Mouse (Mus musculus) stomach, postnatal 0 days (tissue): ENCODE results near the gene Galnt3. TPM values are rescaled to one million over a fixed set of nuclear protein-coding genes. Genes with fewer than 3 reads are reported as not detected.

Source experiments
- ATAC-seq: fragments of 200-750 bp; cut with Nextera tagmentation; 2 replicates; pipeline ENCODE4 v1.8.0; 2017; ENCODE audit not compliant: low FRiP score, low TSS enrichment
- DNase-seq: peaks from one replicate; pipeline ENCODE4 v3.0.0-alpha.2; 2016; ENCODE audit warnings: low spot score
- H3K27ac ChIP-seq: fragments of 300-500 bp; sonication (generic); replicated peaks from 2 replicates; pipeline ENCODE4 v1.5.1; 2014; ENCODE audit warnings: mild to moderate bottlenecking, control low read depth
- H3K27me3 ChIP-seq: fragments of 300-500 bp; sonication (generic); 2 replicates; pipeline ENCODE4 v1.6.1; 2014; ENCODE audit warnings: low read length; ENCODE audit not compliant: control insufficient read depth, insufficient read depth
- H3K36me3 ChIP-seq: fragments of 300-500 bp; sonication (generic); 2 replicates; pipeline ENCODE4 v1.6.1; 2014; ENCODE audit warnings: low read length, mixed read lengths; ENCODE audit not compliant: control insufficient read depth, insufficient read depth
- H3K4me1 ChIP-seq: fragments of 300-500 bp; sonication (generic); replicated peaks from 2 replicates; pipeline ENCODE4 v1.6.1; 2014; ENCODE audit warnings: antibody characterized with exemption; ENCODE audit not compliant: control insufficient read depth, insufficient read depth
- H3K4me2 ChIP-seq: fragments of 300-500 bp; sonication (generic); replicated peaks from 2 replicates; pipeline ENCODE4 v1.6.1; 2014; ENCODE audit warnings: low read depth, mild to moderate bottlenecking, control low read depth, moderate library complexity
- H3K4me3 ChIP-seq: fragments of 300-500 bp; sonication (generic); 2 replicates; pipeline ENCODE4 v1.5.1; 2014; ENCODE audit warnings: low read depth, low read length, control low read depth
- H3K9ac ChIP-seq: fragments of 300-500 bp; sonication (generic); 2 replicates; pipeline ENCODE4 v1.6.1; 2014; ENCODE audit warnings: mild to moderate bottlenecking, low read length, control low read depth, mixed read lengths
- H3K9me3 ChIP-seq: fragments of 300-500 bp; sonication (generic); 2 replicates; pipeline ENCODE4 v1.6.1; 2016; ENCODE audit warnings: low read length; ENCODE audit not compliant: control insufficient read depth
- CTCF ChIP-seq: IDR thresholded peaks from 2 replicates; pipeline ENCODE4 v1.5.1; 2016; ENCODE audit warnings: antibody characterized with exemption, low read depth, mild to moderate bottlenecking, moderate library complexity
- EP300 ChIP-seq: optimal IDR thresholded peaks from 2 replicates; pipeline ENCODE3; 2016; ENCODE audit warnings: antibody characterized with exemption
- WGBS: fragments of 180-500 bp; shearing (Covaris S2); extraction: QIAGEN DNeasy Blood & Tissue Kit; methylation state at CpG from one replicate; pipeline ENCODE4 v1.1.7; 2014; 5-methylcytosine and 5-hydroxymethylcytosine counted together
- polyA plus RNA-seq: library from polyadenylated mRNA; unstranded; fragments of >200 nt; fragmentation: Nextera tagmentation; extraction: Ambion mirVana; gene quantifications from 2 replicates; pipeline ENCODE4 v1.2.1, GENCODE M21; 2015

Gene Galnt3
- polyA plus RNA-seq, 1 experiment from 2014 or later, result 11.3 TPM

GRCm38 (mm10) chr2:66041917-66042419, 82.8 kb downstream of the Galnt3 start:
- no peaks in the 10 kb centered on the region for H3K9me3 ChIP-seq
- H3K9ac ChIP-seq, result no peak overlapping the region
- ATAC-seq (no peak), DNase-seq (no peak)
- no peaks in the 10 kb centered on the region for H3K36me3 ChIP-seq
- 63% methylated on average over 9 of the region's 9 CpGs for WGBS
- no peak overlapping the region for H3K4me2 ChIP-seq
- no peak overlapping the region for H3K27ac ChIP-seq
- no peaks in the 10 kb centered on the region for H3K27me3 ChIP-seq
- H3K4me1 ChIP-seq, result no peaks in the 10 kb centered on the region
- no peak for TF ChIP-seq EP300
- peak; percentile 60 for TF ChIP-seq CTCF
- no peak overlapping the region for H3K4me3 ChIP-seq

GRCm38 (mm10) chr2:66041203-66041916, 83.4 kb downstream of the Galnt3 start:
- ATAC-seq (no peak), DNase-seq (no peak)
- 94% methylated on average over 21 of the region's 21 CpGs for WGBS
- Histone ChIP-seq H3K9me3 (no peaks in the 10 kb centered on the region), H3K4me1 (no peaks in the 10 kb centered on the region), H3K27ac (no peak overlapping the region), H3K4me2 (no peak overlapping the region), H3K36me3 (no peaks in the 10 kb centered on the region), H3K27me3 (no peaks in the 10 kb centered on the region), H3K9ac (no peak overlapping the region), H3K4me3 (no peak overlapping the region)
- TF ChIP-seq EP300 (no peak), CTCF (no peak)

GRCm38 (mm10) chr2:66040611-66041010, 84.2 kb downstream of the Galnt3 start:
- Histone ChIP-seq H3K9me3 (no peaks in the 10 kb centered on the region), H3K4me3 (no peak overlapping the region), H3K9ac (no peak overlapping the region), H3K4me1 (no peaks in the 10 kb centered on the region), H3K27me3 (no peaks in the 10 kb centered on the region), H3K36me3 (no peaks in the 10 kb centered on the region), H3K4me2 (no peak overlapping the region), H3K27ac (no peak overlapping the region)
- ATAC-seq (no peak), DNase-seq (no peak)
- peak; percentile 12; the same call in 1 of the 2 replicates for TF ChIP-seq CTCF
- TF ChIP-seq EP300, result no peak

GRCm38 (mm10) chr2:66034907-66035679, 89.7 kb downstream of the Galnt3 start:
- WGBS, result 61% methylated on average over 9 of the region's 9 CpGs
- TF ChIP-seq CTCF (no peak), EP300 (no peak)
- no peak overlapping the region for H3K4me3 ChIP-seq
- H3K36me3 ChIP-seq, result no peaks in the 10 kb centered on the region
- no peak overlapping the region for H3K9ac ChIP-seq
- H3K27ac ChIP-seq, result no peak overlapping the region
- H3K27me3 ChIP-seq, result no peaks in the 10 kb centered on the region
- ATAC-seq (no peak), DNase-seq (no peak)
- no peak overlapping the region for H3K4me2 ChIP-seq
- no peaks in the 10 kb centered on the region for H3K4me1 ChIP-seq
- no peaks in the 10 kb centered on the region for H3K9me3 ChIP-seq

Other genes with a start within 250 kb of the Galnt3 start
- 3.6 and 4.1 TPM in 2 replicates for gene Ttc21b, start 131.6 kb upstream of the Galnt3 start, polyA plus RNA-seq